Mouse (Mus musculus): ENCODE data around the gene Trpm2. TPM values are rescaled to one million over a fixed set of nuclear protein-coding genes. Genes with fewer than 3 reads are reported as not detected.
"Not testable (repeated sequence)": the region's sequence is repeated elsewhere in the genome, so short reads cannot be mapped to it uniquely, and the experiment has no call there.

The Trpm2 gene
- total RNA-seq, 2 experiments from 2014 or later: 4.1 to 4.3 TPM

GRCm38 (mm10) chr10:77978351-77979350 lies 8.3 kb upstream of the Trpm2 start, which contains the start of gene 1810043G02Rik:
TSS of gene 1810043G02Rik (plus strand) at chr10:77978524.
- peak; percentile 98 to 99 for DNase-seq (ENCODE audit: low spot score in 2 of 2)

GRCm38 (mm10) chr10:77976458-77977150 lies 6.2 kb upstream of the Trpm2 start:
- no peak for DNase-seq (ENCODE audit: low spot score in 2 of 2)

DNA sequence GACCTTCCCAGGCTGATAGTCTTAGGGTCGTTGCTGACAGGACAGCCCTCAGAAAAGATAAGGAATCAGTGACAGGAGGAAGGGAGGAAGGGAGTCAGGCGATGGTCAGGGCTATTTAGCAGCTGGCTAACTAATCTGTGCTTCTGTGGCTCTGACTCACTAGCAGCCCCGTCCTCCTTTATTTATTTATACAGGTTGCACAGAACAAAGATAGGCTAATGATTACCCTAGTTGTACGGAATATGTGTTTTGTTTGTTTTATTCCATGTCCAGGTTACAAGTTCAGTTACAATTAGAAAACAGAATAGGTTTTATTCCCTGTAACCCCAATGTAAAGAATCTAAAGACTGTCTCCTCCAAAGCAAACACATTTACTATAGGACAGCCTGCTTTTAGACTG lies 5.3 kb upstream of the Trpm2 start:
- no peak for DNase-seq (ENCODE audit: low spot score in 2 of 2)

DNA sequence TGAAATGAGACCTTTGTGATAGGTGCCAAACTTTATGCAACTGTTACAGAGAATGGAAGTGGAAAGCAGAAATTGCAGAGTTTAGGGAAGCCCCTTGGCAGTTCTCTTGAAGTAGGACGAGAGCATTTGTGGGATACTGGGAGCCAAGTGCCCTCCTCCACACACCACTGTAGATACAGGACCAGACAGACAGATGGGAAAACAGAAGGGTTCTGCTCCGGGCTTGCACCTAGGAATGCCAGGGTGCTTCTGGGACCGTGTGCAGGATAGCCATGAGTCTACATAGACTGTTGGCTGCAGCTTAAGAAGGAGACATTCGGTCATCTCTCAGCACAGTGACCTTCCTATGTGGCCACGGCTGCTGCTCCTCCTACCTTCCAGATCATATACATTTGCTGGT lies 4.4 kb upstream of the Trpm2 start:
- no peak for DNase-seq (ENCODE audit: low spot score in 2 of 2)

DNA sequence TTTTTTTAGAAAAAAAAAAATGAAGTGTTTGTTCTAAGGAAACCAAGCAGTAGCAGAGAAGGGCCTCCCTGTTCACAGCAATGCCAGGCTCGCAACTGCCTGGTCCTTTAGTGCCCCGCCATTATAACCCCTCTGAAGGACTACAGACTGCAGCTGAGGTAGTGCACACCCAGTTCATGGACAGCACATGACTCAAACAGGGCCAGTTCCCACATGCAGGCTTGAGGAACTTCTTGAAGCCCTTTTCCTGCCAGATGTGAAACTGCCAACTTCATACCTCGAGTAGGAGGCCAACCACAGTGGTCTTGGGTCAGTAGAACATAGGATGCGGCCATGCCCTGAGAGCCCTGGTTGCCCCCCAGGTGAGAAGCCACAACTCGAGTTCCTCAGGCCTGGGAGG lies 4.0 kb upstream of the Trpm2 start:
- no peak for DNase-seq (ENCODE audit: low spot score in 2 of 2)

DNA sequence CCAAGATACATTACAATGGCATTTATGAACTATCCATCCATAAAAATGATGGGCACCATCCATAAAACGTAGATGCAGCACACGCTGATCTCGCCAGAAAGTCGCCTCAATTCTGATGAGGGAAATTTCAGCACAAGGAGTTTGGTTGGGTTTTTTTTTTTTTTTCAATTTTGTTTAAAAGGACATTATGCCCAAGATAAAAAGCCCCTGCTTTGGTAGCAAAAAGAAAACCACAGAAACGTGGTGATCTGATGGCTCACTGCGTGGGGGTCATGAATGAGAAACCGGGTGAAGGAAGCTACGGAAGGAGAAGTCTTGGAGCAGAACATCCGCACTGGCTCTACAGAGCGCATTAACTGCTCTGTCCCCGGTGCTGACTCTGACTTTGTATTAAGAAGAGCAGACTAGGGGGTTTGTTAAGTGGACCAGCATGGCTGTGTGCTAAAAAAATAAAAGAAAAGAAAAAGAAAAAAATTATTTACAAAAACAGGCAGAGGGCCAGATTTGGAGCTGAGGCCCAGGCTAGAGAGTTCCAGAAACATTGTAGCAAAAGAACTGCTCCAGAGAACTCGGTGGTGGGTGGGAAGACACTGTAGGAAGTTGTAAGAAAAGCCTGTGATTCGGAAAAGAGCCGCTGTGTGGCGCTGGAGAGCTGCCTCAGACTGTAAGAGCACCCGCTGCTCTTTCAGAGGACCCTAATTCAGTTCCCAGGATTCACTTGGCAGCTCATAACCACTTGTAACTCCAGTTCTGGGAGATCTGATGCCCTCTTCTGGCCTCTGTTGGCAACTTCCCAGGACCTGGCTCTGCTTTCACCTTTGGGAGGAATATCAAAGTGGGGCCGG lies 1.6 kb upstream of the Trpm2 start:
- no peak for DNase-seq (ENCODE audit: low spot score in 2 of 2)

DNA sequence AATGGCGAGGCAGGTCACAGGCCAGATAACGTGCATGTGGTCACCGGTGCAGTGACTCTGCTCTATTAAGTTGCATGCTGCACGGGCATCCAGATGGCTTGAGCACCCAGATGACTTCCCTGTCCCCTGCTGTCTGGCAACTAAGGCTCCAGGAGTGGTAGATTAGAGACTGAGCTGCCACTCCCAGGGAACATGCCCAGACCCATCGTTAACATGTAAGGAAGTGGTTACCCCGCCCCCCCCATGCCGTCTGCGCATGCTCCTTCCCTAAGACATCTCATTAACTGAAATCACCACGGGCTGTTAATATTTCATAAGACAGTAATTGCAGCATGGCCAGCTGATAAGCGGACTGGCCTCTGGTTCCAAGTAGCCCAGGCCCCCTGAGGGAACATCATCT lies 828 bp upstream of the Trpm2 start:
- no peak for DNase-seq (ENCODE audit: low spot score in 2 of 2)

GRCm38 (mm10) chr10:77969973-77970325 lies 414 bp downstream of the Trpm2 start:
- no peak for DNase-seq (ENCODE audit: low spot score in 2 of 2)

- DNase-seq (ENCODE audit: low spot score in 2 of 2): no peak
Observed at GRCm38 (mm10) chr10:77969274-77969972, 940 bp downstream of the Trpm2 start.

DNA sequence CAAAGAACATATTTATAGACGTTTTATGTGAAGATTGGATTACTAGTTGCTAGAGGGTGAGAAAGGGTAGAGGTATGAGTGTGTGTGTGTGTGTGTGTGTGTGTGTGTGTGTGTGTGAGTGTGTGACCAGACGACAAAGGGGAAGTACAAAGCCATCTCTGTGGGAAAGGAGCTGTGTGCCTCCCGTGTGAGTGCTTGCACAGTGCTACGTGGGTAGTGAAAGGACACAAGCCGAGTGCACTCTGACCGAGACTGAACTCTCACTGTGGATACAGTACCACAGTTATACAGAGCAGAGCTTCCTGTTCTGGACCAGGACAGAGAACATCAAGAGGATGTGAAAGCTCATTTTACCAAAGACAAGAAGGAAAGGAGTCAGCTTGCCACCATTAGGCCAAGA lies 6.4 kb downstream of the Trpm2 start:
- no peak for DNase-seq (ENCODE audit: low spot score in 2 of 2)

DNA sequence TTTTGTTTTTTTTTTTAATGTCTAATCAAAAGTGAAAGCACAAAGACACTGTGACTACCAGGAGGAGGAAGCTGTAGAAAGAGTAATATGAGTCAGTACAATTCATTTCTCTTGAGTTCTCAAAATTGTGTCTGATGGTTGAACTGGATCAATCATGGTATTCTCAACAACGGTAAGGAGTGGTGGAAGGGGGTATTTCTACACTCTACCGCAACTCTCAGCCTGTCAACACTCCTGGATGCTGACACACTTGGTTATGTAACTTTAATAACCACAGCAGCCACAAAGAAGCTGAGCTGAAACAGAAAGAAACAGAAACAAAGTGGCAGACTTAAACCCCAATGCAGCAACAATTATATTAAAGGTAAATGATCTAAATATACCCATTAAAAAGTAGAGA lies 7.6 kb downstream of the Trpm2 start:
- DNase-seq (ENCODE audit: low spot score in 2 of 2): no peak

GRCm38 (mm10) chr10:77950468-77950867 lies 19.9 kb downstream of the Trpm2 start:
- not testable (repeated sequence) for DNase-seq (ENCODE audit: low spot score in 2 of 2)

- DNase-seq (ENCODE audit: low spot score in 2 of 2): no peak
Observed at GRCm38 (mm10) chr10:77939685-77940084, 30.7 kb downstream of the Trpm2 start.

DNA sequence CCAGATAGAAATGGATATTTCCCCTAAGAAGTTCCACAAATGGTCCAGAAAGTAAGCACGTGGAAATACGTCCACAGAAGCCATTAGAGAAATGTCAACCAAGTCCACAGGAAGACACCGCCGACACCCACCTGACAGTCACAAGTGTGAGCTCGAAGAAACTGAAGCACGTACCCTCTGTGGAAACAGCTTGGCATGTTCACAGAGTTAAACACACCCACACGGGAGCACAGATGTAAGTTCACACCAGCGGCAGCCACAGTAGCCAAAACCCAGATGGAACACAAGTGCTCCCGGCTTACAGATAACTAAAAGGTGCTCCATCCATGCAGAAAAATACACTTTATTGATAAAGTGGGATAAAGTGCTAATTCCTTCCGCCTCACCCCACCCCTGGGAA lies 43.0 kb downstream of the Trpm2 start:
- no peak for DNase-seq (ENCODE audit: low spot score in 2 of 2)

- peak in 1 of 2 experiments; percentile 29 for DNase-seq (ENCODE audit: low spot score in 2 of 2)
Observed at GRCm38 (mm10) chr10:77926140-77926539, 44.2 kb downstream of the Trpm2 start.

DNA sequence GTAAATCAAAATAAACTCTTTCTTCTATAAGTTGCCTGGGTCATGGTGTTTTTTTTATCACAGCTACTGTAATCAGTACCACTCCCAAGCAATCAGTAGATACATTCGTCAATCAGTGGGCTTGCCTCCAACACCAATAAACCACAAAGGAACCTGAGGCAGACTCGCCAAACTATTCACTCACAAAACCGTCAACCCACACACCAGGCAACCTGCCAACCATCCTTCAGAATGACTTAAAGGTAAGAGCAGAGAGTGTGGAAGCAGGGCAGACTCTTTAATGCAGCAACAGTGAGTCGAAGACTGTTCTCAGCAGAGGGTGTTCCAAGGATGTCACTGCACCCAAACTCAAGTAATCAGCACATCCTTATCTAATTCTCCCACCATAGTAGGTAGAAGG lies 47.7 kb downstream of the Trpm2 start:
- no peak for DNase-seq (ENCODE audit: low spot score in 2 of 2)

- DNase-seq (ENCODE audit: low spot score in 2 of 2): no peak
Observed at GRCm38 (mm10) chr10:77921009-77921408, 49.4 kb downstream of the Trpm2 start.

- DNase-seq (ENCODE audit: low spot score in 2 of 2): peak; percentile 41 to 44
Observed at GRCm38 (mm10) chr10:77916636-77917335, 53.6 kb downstream of the Trpm2 start.

DNA sequence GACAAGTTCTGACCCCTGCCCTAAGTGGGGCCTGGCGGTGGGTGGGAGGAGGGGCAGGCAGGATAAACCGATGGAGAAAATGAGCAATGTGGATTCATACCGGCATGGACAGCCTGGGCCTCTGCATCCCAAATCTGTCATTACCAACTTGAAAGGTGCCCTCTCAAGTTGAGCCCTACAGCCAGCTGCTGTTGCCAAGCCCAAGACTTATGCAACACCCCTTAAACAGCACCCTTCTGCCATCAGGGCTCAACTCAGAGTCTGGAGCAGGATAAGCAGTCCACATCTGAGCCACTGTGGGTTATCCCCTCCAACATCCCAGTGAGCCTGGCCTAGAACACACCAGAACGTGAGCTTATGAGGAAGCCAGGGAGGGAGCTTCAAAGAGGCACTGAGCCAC lies 57.1 kb downstream of the Trpm2 start:
- no peak for DNase-seq (ENCODE audit: low spot score in 2 of 2)

GRCm38 (mm10) chr10:77912605-77913004 lies 57.8 kb downstream of the Trpm2 start:
- DNase-seq (ENCODE audit: low spot score in 2 of 2): no peak

Data from adrenal gland, postnatal 4 days (tissue).